Mouse (Mus musculus) CH12.LX (cell line): ENCODE measurements around the gene Olfr1504. TPM values are rescaled to one million over a fixed set of nuclear protein-coding genes. Genes with fewer than 3 reads are reported as not detected.
"Not testable (repeated sequence)": the region's sequence is repeated elsewhere in the genome, so short reads cannot be mapped to it uniquely, and the experiment has no call there.

ENCODE experiments used
- DNase-seq: peaks from one replicate; pipeline ENCODE4 v3.0.0-alpha.2; 2013; ENCODE audit errors: extremely low read depth
- H3K27ac ChIP-seq: 2 replicates; pipeline ENCODE4 v1.5.1; 2012; ENCODE audit warnings: low read depth, mild to moderate bottlenecking, control low read depth, moderate library complexity; ENCODE audit not compliant: insufficient read depth
- H3K27me3 ChIP-seq: replicated peaks from 2 replicates; pipeline ENCODE3; 2012; ENCODE audit warnings: inconsistent platforms
- H3K36me3 ChIP-seq, 2 experiments: replicated peaks in 1 of 2; 2 replicates each; pipeline versions ENCODE3 to v1.6.1; 2012; ENCODE audit warnings: inconsistent platforms in 1 of 2, low read length in 1 of 2, mild to moderate bottlenecking in 1 of 2, mixed read lengths in 1 of 2, moderate library complexity in 1 of 2; ENCODE audit not compliant: control insufficient read depth in 1 of 2, insufficient read depth in 1 of 2
- H3K4me1 ChIP-seq, 2 experiments: 2 replicates each; pipeline ENCODE4 v1.6.1; 2012; ENCODE audit warnings: inconsistent platforms in 1 of 2, moderate library complexity in 1 of 2; ENCODE audit not compliant: insufficient read depth in 2 of 2, control insufficient read depth in 1 of 2
- H3K4me2 ChIP-seq: 2 replicates; pipeline ENCODE4 v1.6.1; 2012; ENCODE audit warnings: low read depth, mild to moderate bottlenecking, control low read depth; ENCODE audit not compliant: poor library complexity, insufficient read depth, severe bottlenecking
- H3K4me3 ChIP-seq, 3 experiments: fragments of 150-350 bp in 1 of 3; sonication (generic) in 1 of 3; replicated peaks in 1 of 3; 2 replicates each; pipeline versions ENCODE3 to v1.5.1; 2011 to 2012; ENCODE audit warnings: low read depth in 2 of 3, low read length in 2 of 3, mild to moderate bottlenecking in 2 of 3, moderate library complexity in 2 of 3, control low read depth in 1 of 3, improper control_type of control experiment in 1 of 3, inconsistent platforms in 1 of 3, mixed read lengths in 1 of 3; ENCODE audit not compliant: poor library complexity in 1 of 3
- H3K79me2 ChIP-seq: replicated peaks from 2 replicates; pipeline ENCODE4 v1.6.1; 2012; ENCODE audit warnings: mild to moderate bottlenecking, moderate library complexity; ENCODE audit not compliant: control insufficient read depth, poor library complexity, insufficient read depth, severe bottlenecking; ENCODE audit errors: extremely low read depth
- H3K9ac ChIP-seq: 2 replicates; pipeline ENCODE4 v1.6.1; 2012; ENCODE audit warnings: low read depth, mild to moderate bottlenecking, control low read depth, moderate library complexity; ENCODE audit not compliant: insufficient read depth
- H3K9me3 ChIP-seq: replicated peaks from 2 replicates; pipeline ENCODE3; 2012; ENCODE audit warnings: low read length, inconsistent platforms, mixed read lengths
- BHLHE40 ChIP-seq: IDR thresholded peaks from 2 replicates; pipeline ENCODE4 v1.6.1; 2011; ENCODE audit warnings: mild to moderate bottlenecking, low read depth, low read length, improper control_type of control experiment
- ELF1 ChIP-seq: IDR thresholded peaks from 2 replicates; pipeline ENCODE4 v1.6.1; 2014; ENCODE audit warnings: low read depth, mild to moderate bottlenecking, inconsistent platforms, low read length, improper control_type of control experiment
- IRF4 ChIP-seq: IDR thresholded peaks from 2 replicates; pipeline ENCODE4 v1.6.1; 2014; ENCODE audit warnings: low read depth, mild to moderate bottlenecking, inconsistent platforms, low read length, improper control_type of control experiment
- JUND ChIP-seq: conservative IDR thresholded peaks from 2 replicates; pipeline ENCODE4 v1.6.1; 2011; ENCODE audit warnings: low read depth, low read length, improper control_type of control experiment
- KAT2A ChIP-seq: IDR thresholded peaks from 2 replicates; pipeline ENCODE4 v1.6.1; 2012; ENCODE audit warnings: low read length, improper control_type of control experiment, inconsistent platforms; ENCODE audit not compliant: insufficient replicate concordance
- MAZ ChIP-seq: IDR thresholded peaks from 2 replicates; pipeline ENCODE4 v1.6.1; 2012; ENCODE audit warnings: low read depth, mild to moderate bottlenecking, inconsistent platforms, low read length, improper control_type of control experiment, moderate library complexity
- TBP ChIP-seq: conservative IDR thresholded peaks from 2 replicates; pipeline ENCODE4 v1.6.1; 2011; ENCODE audit warnings: low read depth, low read length, improper control_type of control experiment
- USF1 ChIP-seq: IDR thresholded peaks from 2 replicates; pipeline ENCODE4 v1.6.1; 2014; ENCODE audit warnings: low read depth, mild to moderate bottlenecking, inconsistent platforms, low read length, improper control_type of control experiment
- dilution Hi-C: fragments of 300-500 bp; cut with MboI; formaldehyde crosslinking; loops from 2 replicates; pipeline ENCODE4 v1.14.3; 2020; ENCODE audit warnings: low sequenced_read_pairs; ENCODE audit not compliant: extremely low pct_unique_long_range_greater_than_20kb, extremely low pct_ligation_motif_present
- in situ Hi-C: fragments of 300-500 bp; cut with MboI; formaldehyde crosslinking; loops from 3 replicates; pipeline ENCODE4 v1.14.3; 2019; ENCODE audit warnings: low sequenced_read_pairs, low pct_ligation_motif_present, low pct_unique_long_range_greater_than_20kb, mixed read lengths
- polyA plus RNA-seq: library from polyadenylated mRNA; unstranded; fragments of >175 nt; gene quantifications from 2 replicates; pipeline ENCODE4 v1.2.1, GENCODE M21; 2012; ENCODE audit warnings: low read depth; ENCODE audit not compliant: insufficient read length
- total RNA-seq, 2 experiments: library from RNA; depleted of rRNA; stranded (reverse); fragments of 300-350 nt in 1 of 2; fragments of >200 nt in 1 of 2; gene quantifications; 2 replicates each; pipeline ENCODE4 v1.2.3; 2012 to 2014

The Olfr1504 gene
- total and polyA plus RNA-seq, 3 experiments: not detected

- Histone ChIP-seq H3K4me3 (no peak within 1 kb of the TSS), H3K9me3 (no peaks in the 10 kb centered on the region), H3K36me3 (no peaks in the 10 kb centered on the region), H3K9ac (no peak within 1 kb of the TSS), H3K27ac (no peak within 1 kb of the TSS), H3K4me1 (no peaks in the 10 kb centered on the region), H3K27me3 (no peaks in the 10 kb centered on the region), H3K79me2 (no peaks in the 10 kb centered on the region), H3K4me2 (no peak within 1 kb of the TSS)
- DNase-seq: no peak
- TF ChIP-seq USF1: no peak
- no peak for TF ChIP-seq JUND
- no peak for TF ChIP-seq BHLHE40
- TF ChIP-seq ELF1: no peak
- TF ChIP-seq TBP: no peak
- no peak for TF ChIP-seq MAZ
- no peak for TF ChIP-seq IRF4
- TF ChIP-seq KAT2A: no peak
- in situ Hi-C loops: no loop called here
- dilution Hi-C loops: no loop called here
These were observed 36.2 kb downstream of the Olfr1504 start, which contains the start of gene Olfr1502 for GRCm38 (mm10) chr19:13861495-13861894. Gene Olfr1502 (plus strand): TSS chr19:13861795.

DNA sequence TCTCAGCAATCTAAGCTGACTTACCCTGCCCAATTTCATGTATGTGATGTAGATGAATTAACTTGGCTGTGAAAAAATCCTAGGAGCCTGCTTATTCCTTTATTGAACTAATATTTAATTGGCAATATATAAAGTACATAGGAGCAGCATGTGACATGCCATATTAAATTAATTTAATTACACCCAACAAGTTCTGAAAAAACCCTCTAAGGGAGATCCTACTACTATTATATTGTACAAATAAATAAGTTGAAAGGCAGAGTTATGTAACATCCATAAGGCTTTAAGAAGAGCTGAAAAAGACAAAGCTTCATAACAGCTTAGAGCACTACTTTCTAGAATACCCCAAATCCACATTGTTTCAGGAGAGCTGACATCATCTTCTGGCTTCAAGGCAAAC, 47.1 kb downstream of the Olfr1504 start, which contains the start of gene Olfr1501:
TSS of gene Olfr1501 (minus strand) at position 101 of the 400 bp plus-strand sequence.
- H3K27me3 ChIP-seq, DNase-seq, H3K27ac ChIP-seq, H3K4me2 ChIP-seq, H3K36me3 ChIP-seq, H3K9me3 ChIP-seq, dilution Hi-C loops, H3K9ac ChIP-seq, in situ Hi-C loops, H3K4me1 ChIP-seq, H3K4me3 ChIP-seq, H3K79me2 ChIP-seq: not testable (repeated sequence)

Other genes with a start within 250 kb of the Olfr1504 start
- gene Olfr1490, start 246.8 kb downstream of the Olfr1504 start, total RNA-seq (2012; rRNA removed): not detected in 2 replicates
- gene Olfr1490, start 246.8 kb downstream of the Olfr1504 start, total RNA-seq (2014; rRNA removed): not detected in 2 replicates
- gene Olfr1490, start 246.8 kb downstream of the Olfr1504 start, polyA plus RNA-seq: not detected in 2 replicates
- not detected in 2 replicates for gene Olfr1491, start 200.7 kb downstream of the Olfr1504 start, total RNA-seq (2012; rRNA removed)
- not detected in 2 replicates for gene Olfr1491, start 200.7 kb downstream of the Olfr1504 start, total RNA-seq (2014; rRNA removed)
- not detected in 2 replicates for gene Olfr1491, start 200.7 kb downstream of the Olfr1504 start, polyA plus RNA-seq
- gene Olfr1493-ps1, start 174.7 kb downstream of the Olfr1504 start, total RNA-seq (2012; rRNA removed): not detected in 2 replicates
- gene Olfr1493-ps1, start 174.7 kb downstream of the Olfr1504 start, total RNA-seq (2014; rRNA removed): not detected in 2 replicates
- gene Olfr1493-ps1, start 174.7 kb downstream of the Olfr1504 start, polyA plus RNA-seq: not detected in 2 replicates
- not detected in 2 replicates for gene Olfr1494, start 158.2 kb downstream of the Olfr1504 start, total RNA-seq (2012; rRNA removed)
- not detected in 2 replicates for gene Olfr1494, start 158.2 kb downstream of the Olfr1504 start, total RNA-seq (2014; rRNA removed)
- gene Olfr1494, start 158.2 kb downstream of the Olfr1504 start, polyA plus RNA-seq: not detected in 2 replicates
- gene Olfr1495, start 133.3 kb downstream of the Olfr1504 start, total RNA-seq (2012; rRNA removed): not detected in 2 replicates
- not detected in 2 replicates for gene Olfr1495, start 133.3 kb downstream of the Olfr1504 start, total RNA-seq (2014; rRNA removed)
- not detected in 2 replicates for gene Olfr1495, start 133.3 kb downstream of the Olfr1504 start, polyA plus RNA-seq
- gene Olfr1496, start 120.0 kb downstream of the Olfr1504 start, total RNA-seq (2012; rRNA removed): not detected in 2 replicates
- gene Olfr1496, start 120.0 kb downstream of the Olfr1504 start, total RNA-seq (2014; rRNA removed): not detected in 2 replicates
- gene Olfr1496, start 120.0 kb downstream of the Olfr1504 start, polyA plus RNA-seq: not detected in 2 replicates
- not detected in 2 replicates for gene Olfr1497, start 99.7 kb downstream of the Olfr1504 start, total RNA-seq (2012; rRNA removed)
- gene Olfr1497, start 99.7 kb downstream of the Olfr1504 start, total RNA-seq (2014; rRNA removed): not detected in 2 replicates
- gene Olfr1497, start 99.7 kb downstream of the Olfr1504 start, polyA plus RNA-seq: not detected in 2 replicates
- gene Olfr1499, start 78.5 kb downstream of the Olfr1504 start, total RNA-seq (2012; rRNA removed): not detected in 2 replicates
- not detected in 2 replicates for gene Olfr1499, start 78.5 kb downstream of the Olfr1504 start, total RNA-seq (2014; rRNA removed)
- gene Olfr1499, start 78.5 kb downstream of the Olfr1504 start, polyA plus RNA-seq: not detected in 2 replicates
- not detected in 2 replicates for gene Olfr1500, start 67.4 kb downstream of the Olfr1504 start, total RNA-seq (2012; rRNA removed)
- not detected in 2 replicates for gene Olfr1500, start 67.4 kb downstream of the Olfr1504 start, total RNA-seq (2014; rRNA removed)
- not detected in 2 replicates for gene Olfr1500, start 67.4 kb downstream of the Olfr1504 start, polyA plus RNA-seq
- gene Olfr1501, start 47.2 kb downstream of the Olfr1504 start, total RNA-seq (2012; rRNA removed): not detected in 2 replicates
- gene Olfr1501, start 47.2 kb downstream of the Olfr1504 start, total RNA-seq (2014; rRNA removed): not detected in 2 replicates
- not detected in 2 replicates for gene Olfr1501, start 47.2 kb downstream of the Olfr1504 start, polyA plus RNA-seq
- not detected in 2 replicates for gene Olfr1502, start 36.1 kb downstream of the Olfr1504 start, total RNA-seq (2012; rRNA removed)
- not detected in 2 replicates for gene Olfr1502, start 36.1 kb downstream of the Olfr1504 start, total RNA-seq (2014; rRNA removed)
- gene Olfr1502, start 36.1 kb downstream of the Olfr1504 start, polyA plus RNA-seq: not detected in 2 replicates
- not detected in 2 replicates for gene Olfr1505, start 15.6 kb upstream of the Olfr1504 start, total RNA-seq (2012; rRNA removed)
- not detected in 2 replicates for gene Olfr1505, start 15.6 kb upstream of the Olfr1504 start, total RNA-seq (2014; rRNA removed)
- not detected in 2 replicates for gene Olfr1505, start 15.6 kb upstream of the Olfr1504 start, polyA plus RNA-seq